Mouse (Mus musculus) liver, adult 2 months (tissue): ENCODE measurements around the gene Ndufa11.
A peak's percentile ranks its signal among the peaks of the same experiment; 100 is the strongest.

Experiments
- CTCF ChIP-seq: fragments of 200-500 bp; IDR thresholded peaks from 2 replicates; pipeline ENCODE4 v1.5.1; 2011; ENCODE audit warnings: low read depth, low read length, control low read depth
- POLR2A ChIP-seq: fragments of 200-500 bp; IDR thresholded peaks from 2 replicates; pipeline ENCODE4 v1.6.1; 2011; ENCODE audit warnings: low read length, control low read depth; ENCODE audit not compliant: insufficient read depth; ENCODE audit errors: extremely low read depth

DNA sequence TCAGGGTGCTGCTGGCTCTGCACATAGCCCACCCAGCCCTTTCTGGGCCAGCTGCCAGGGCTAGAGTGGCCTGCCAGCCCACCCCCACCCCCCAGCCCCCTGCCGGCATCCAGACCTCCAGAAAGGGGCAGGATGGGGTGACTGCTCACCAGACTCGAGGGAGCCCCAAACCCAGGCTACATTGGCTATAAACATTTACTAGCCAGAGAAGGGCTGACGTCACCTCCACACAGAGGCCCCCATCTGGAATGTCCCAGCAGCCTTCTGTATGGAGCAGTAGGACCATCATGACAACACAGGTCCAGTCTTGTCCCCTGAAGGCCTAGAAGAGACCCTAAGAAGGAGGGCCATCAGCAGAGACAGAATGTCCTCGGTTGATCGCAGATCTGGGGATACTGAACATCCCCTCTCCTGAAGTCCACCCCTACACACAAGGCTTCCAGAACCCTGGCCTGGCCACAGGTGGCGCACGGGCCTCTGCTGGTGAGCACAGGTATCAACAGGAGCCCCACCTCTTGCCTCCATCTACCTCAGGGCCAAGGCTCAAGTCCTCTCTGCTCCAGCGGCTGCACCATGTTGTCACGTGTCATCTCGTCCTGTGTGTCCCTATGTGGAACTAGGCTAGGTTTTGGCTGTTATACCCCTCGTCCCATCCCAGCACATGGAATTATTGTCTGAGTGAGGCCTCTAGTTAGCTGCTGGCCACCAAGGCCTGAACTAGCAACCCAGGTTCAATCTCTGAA, 6.0 kb downstream of the Ndufa11 start:
- no peak for TF ChIP-seq POLR2A
- TF ChIP-seq CTCF, result peak; percentile 26; the same call in 1 of the 2 replicates
